In the genomic region with DNA sequence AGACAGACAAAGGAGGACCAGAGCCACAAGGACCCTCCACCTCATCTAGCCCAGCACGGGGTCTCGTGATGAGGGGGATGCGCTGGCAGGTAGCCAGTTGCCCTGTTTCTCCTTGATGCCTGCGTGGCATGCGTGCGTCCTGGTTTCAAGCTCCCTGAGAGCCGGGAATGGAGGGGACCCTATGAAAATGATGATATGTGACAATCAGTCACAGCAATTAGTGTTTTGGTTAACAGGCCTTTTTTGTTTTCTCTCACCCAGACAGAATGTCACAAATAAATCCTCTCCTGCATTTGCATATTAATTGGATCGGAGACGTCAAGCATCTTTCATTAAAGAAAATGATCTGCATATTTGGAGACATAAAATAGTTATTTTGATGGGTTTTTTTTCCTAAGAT, we compare ENCODE assay signal across 22 mouse cellular contexts.
DNase-seq lines count a peak whose midpoint lies in the region; ATAC-seq and TF ChIP-seq lines count a peak whose summit lies in the region.
"Had no signal": no experiment of that assay in that cellular context is flagged by ENCODE, and none has a peak within 500 bp of the region (broad histone marks: within the 10 kb centered on the region; RNA-seq: fewer than 3 reads in every experiment).

No protein-coding gene starts in this region.

- H3K4me1 ChIP-seq in heart, embryonic 11.5 days (ENCODE audit: control insufficient read depth, insufficient read depth, low read length), result peaks cover 72% of the 10 kb centered on the region
- H3K4me1 ChIP-seq in hindbrain, embryonic 12.5 days, result peaks cover 45% of the 10 kb centered on the region
- 0 out of 2 replicates have a peak, but pooled peaks cover 6% of the 10 kb centered on the region for H3K4me1 ChIP-seq in hindbrain, postnatal 0 days (ENCODE audit: insufficient read depth, low read length)
- peaks cover 20% of the 10 kb centered on the region; the same call in 1 of the 2 replicates for H3K4me1 ChIP-seq in neural tube, embryonic 14.5 days (ENCODE audit: control insufficient read depth, insufficient read depth, low read length)

- H3K27me3 ChIP-seq in heart, embryonic 11.5 days (ENCODE audit: control insufficient read depth, insufficient read depth, low read length), result no peaks in the 10 kb centered on the region
- H3K27me3 ChIP-seq in hindbrain, embryonic 12.5 days, result peaks cover 94% of the 10 kb centered on the region
- H3K27me3 ChIP-seq in hindbrain, postnatal 0 days (ENCODE audit: insufficient read depth, low read length), result peaks cover 54% of the 10 kb centered on the region
- H3K27me3 ChIP-seq in neural tube, embryonic 14.5 days (ENCODE audit: control insufficient read depth, insufficient read depth, low read length), result peaks cover 33% of the 10 kb centered on the region
- H3K27me3 ChIP-seq: intestine, embryonic 15.5 days; stomach, embryonic 15.5 days had no signal

- intact Hi-C loops in heart, postnatal 36 days (cut with DNase I), result loop anchor here (2.0 kb wide), 1 partner anchor 79 kb away; no protein-coding TSS in a partner anchor

- no peak overlapping the region for H3K9ac ChIP-seq in heart, embryonic 11.5 days (ENCODE audit: low read depth, low read length)
- H3K9ac ChIP-seq in hindbrain, embryonic 12.5 days, result no peak overlapping the region
- no peak overlapping the region for H3K9ac ChIP-seq in hindbrain, postnatal 0 days (replicated peaks; ENCODE audit: low read length)
- no peak overlapping the region for H3K9ac ChIP-seq in neural tube, embryonic 14.5 days (replicated peaks; ENCODE audit: low read depth, low read length)
- H3K9ac ChIP-seq: intestine, embryonic 15.5 days; liver, postnatal 0 days; stomach, embryonic 15.5 days had no signal

- no peaks in the 10 kb centered on the region for H3K9me3 ChIP-seq in heart, embryonic 11.5 days (replicated peaks; ENCODE audit: control insufficient read depth, low read length)
- H3K9me3 ChIP-seq in hindbrain, embryonic 12.5 days (replicated peaks), result no peaks in the 10 kb centered on the region
- no peaks in the 10 kb centered on the region for H3K9me3 ChIP-seq in hindbrain, postnatal 0 days (ENCODE audit: low read length)
- no peaks in the 10 kb centered on the region for H3K9me3 ChIP-seq in neural tube, embryonic 14.5 days (ENCODE audit: control insufficient read depth, low read length)
- H3K9me3 ChIP-seq: intestine, embryonic 15.5 days; stomach, embryonic 15.5 days had no signal

- 71% methylated on average over 9 of the region's 9 CpGs for WGBS in heart, embryonic 11.5 days (ENCODE audit: insufficient replicate concordance)
- WGBS in hindbrain, embryonic 12.5 days, result 53% methylated on average over 9 of the region's 9 CpGs
- WGBS in hindbrain, postnatal 0 days, result 42% methylated on average over 9 of the region's 9 CpGs
- 47% methylated on average over 9 of the region's 9 CpGs for WGBS in neural tube, embryonic 14.5 days

- DNase-seq in heart, postnatal 36 days, result no peak
- DNase-seq in hindbrain, postnatal 0 days (ENCODE audit: low spot score), result no peak
- DNase-seq in neural tube, embryonic 10.5 days (ENCODE audit: extremely low spot score, low spot score), result no peak
- DNase-seq in cerebellum, adult 11 months, result no peak
- DNase-seq: adrenal gland, postnatal 25 days; B cell, adult 2 months; cerebellum, adult 18-20 months; cerebellum, postnatal 25 days; embryo, embryonic 11 days; gastrocnemius, postnatal 25 days; kidney, adult 9 months; kidney, postnatal 36 days; left cerebral cortex, postnatal 4 days; liver, postnatal 0 days; lung, postnatal 10 days; thymus, adult 2 months had no signal

- H3K4me2 ChIP-seq in heart, embryonic 11.5 days, result no peak overlapping the region; the same call in 1 of the 2 replicates
- H3K4me2 ChIP-seq in hindbrain, embryonic 12.5 days (replicated peaks), result no peak overlapping the region
- no peak overlapping the region for H3K4me2 ChIP-seq in hindbrain, postnatal 0 days (ENCODE audit: low read depth, low read length)
- H3K4me2 ChIP-seq in neural tube, embryonic 14.5 days (ENCODE audit: low read depth, low read length), result no peak overlapping the region
- H3K4me2 ChIP-seq: intestine, embryonic 15.5 days; stomach, embryonic 15.5 days had no signal

- H3K27ac ChIP-seq in heart, embryonic 11.5 days (ENCODE audit: low read depth, low read length), result peak overlapping the region; percentile 75
- peak overlapping the region; percentile 57; the same call in 1 of the 2 replicates for H3K27ac ChIP-seq in hindbrain, embryonic 12.5 days
- H3K27ac ChIP-seq in hindbrain, postnatal 0 days, result no peak overlapping the region
- peak overlapping the region; percentile 62 for H3K27ac ChIP-seq in neural tube, embryonic 14.5 days (ENCODE audit: low read depth, low read length)
- H3K27ac ChIP-seq: intestine, embryonic 15.5 days; left cerebral cortex, adult 2 months; stomach, embryonic 15.5 days had no signal

- H3K4me3 ChIP-seq in heart, embryonic 11.5 days (ENCODE audit: low read depth, low read length), result no peak overlapping the region
- no peak overlapping the region for H3K4me3 ChIP-seq in hindbrain, embryonic 12.5 days
- H3K4me3 ChIP-seq in hindbrain, postnatal 0 days (ENCODE audit: low read length), result no peak overlapping the region
- H3K4me3 ChIP-seq in neural tube, embryonic 14.5 days (ENCODE audit: low read depth, low read length), result no peak overlapping the region
- H3K4me3 ChIP-seq: intestine, embryonic 15.5 days; left cerebral cortex, adult 2 months; stomach, embryonic 15.5 days had no signal

- no peaks in the 10 kb centered on the region for H3K36me3 ChIP-seq in heart, embryonic 11.5 days (ENCODE audit: control insufficient read depth, insufficient read depth, low read length)
- no peaks in the 10 kb centered on the region for H3K36me3 ChIP-seq in hindbrain, embryonic 12.5 days
- H3K36me3 ChIP-seq in hindbrain, postnatal 0 days (ENCODE audit: insufficient read depth, low read length), result no peaks in the 10 kb centered on the region
- no peaks in the 10 kb centered on the region for H3K36me3 ChIP-seq in neural tube, embryonic 14.5 days (ENCODE audit: control insufficient read depth, insufficient read depth, low read length)
- H3K36me3 ChIP-seq: intestine, embryonic 15.5 days; stomach, embryonic 15.5 days had no signal

- TF ChIP-seq CTCF in hindbrain, postnatal 0 days (IDR thresholded peaks at IDR 0.05; ENCODE audit: low read depth), result no peak

- ATAC-seq in heart, embryonic 11.5 days (replicated peaks; ENCODE audit: insufficient number of reproducible peaks, low FRiP score, low TSS enrichment), result no peak
- ATAC-seq in hindbrain, embryonic 12.5 days (ENCODE audit: low FRiP score), result no peak
- ATAC-seq in hindbrain, postnatal 0 days, result no peak
- no peak for ATAC-seq in neural tube, embryonic 14.5 days (ENCODE audit: low read depth)
- ATAC-seq: intestine, embryonic 15.5 days; liver, postnatal 0 days had no signal
